Mouse (Mus musculus) kidney, adult 8-10 months (tissue): ENCODE results near the gene Nme7.
A peak's percentile ranks its signal among the peaks of the same experiment; 100 is the strongest.

Source experiments
- DNase-seq, 2 experiments: peaks; one replicate each; pipeline ENCODE4 v3.0.0; 2022

The Nme7 gene

GRCm38 (mm10) chr1:164460921-164461697 is 157.2 kb downstream of the Nme7 start:
- peak; percentile 88 to 97 for DNase-seq

GRCm38 (mm10) chr1:164461726-164462125 is 157.8 kb downstream of the Nme7 start:
- DNase-seq, result peak; percentile 64 to 65

- DNase-seq, result no peak
Measured at GRCm38 (mm10) chr1:164467406-164467805, 163.5 kb downstream of the Nme7 start.

- DNase-seq, result no peak
Measured at GRCm38 (mm10) chr1:164468329-164468728, 164.4 kb downstream of the Nme7 start.

- no peak for DNase-seq
Measured at GRCm38 (mm10) chr1:164470985-164471384, 167.1 kb downstream of the Nme7 start.

- peak; percentile 53 to 79 for DNase-seq
Measured at GRCm38 (mm10) chr1:164471632-164472031, 167.7 kb downstream of the Nme7 start.

- no peak for DNase-seq
Measured at GRCm38 (mm10) chr1:164473398-164473797, 169.5 kb downstream of the Nme7 start.

GRCm38 (mm10) chr1:164474310-164474709 is 170.4 kb downstream of the Nme7 start:
- DNase-seq, result no peak

- no peak for DNase-seq
Measured at GRCm38 (mm10) chr1:164474778-164475511, 171.0 kb downstream of the Nme7 start.

- DNase-seq, result no peak
Measured at GRCm38 (mm10) chr1:164475895-164476294, 172.0 kb downstream of the Nme7 start.

- no peak for DNase-seq
Measured at GRCm38 (mm10) chr1:164480755-164481644, 177.1 kb downstream of the Nme7 start.

- no peak for DNase-seq
Measured at GRCm38 (mm10) chr1:164481645-164482354, 177.9 kb downstream of the Nme7 start.

GRCm38 (mm10) chr1:164482833-164483232 is 178.9 kb downstream of the Nme7 start:
- DNase-seq, result no peak

GRCm38 (mm10) chr1:164483728-164484127 is 179.8 kb downstream of the Nme7 start:
- no peak for DNase-seq
